Mouse (Mus musculus): Measurements from ENCODE around the gene Ntn4. TPM values are rescaled to one million over a fixed set of nuclear protein-coding genes. Genes with fewer than 3 reads are reported as not detected.
A peak's percentile ranks its signal among the peaks of the same experiment; 100 is the strongest.

Ntn4 gene
- polyA plus RNA-seq (2015; fragmentation: Nextera tagmentation; extraction: Ambion mirVana) = 1.3 TPM in 2 replicates

DNA sequence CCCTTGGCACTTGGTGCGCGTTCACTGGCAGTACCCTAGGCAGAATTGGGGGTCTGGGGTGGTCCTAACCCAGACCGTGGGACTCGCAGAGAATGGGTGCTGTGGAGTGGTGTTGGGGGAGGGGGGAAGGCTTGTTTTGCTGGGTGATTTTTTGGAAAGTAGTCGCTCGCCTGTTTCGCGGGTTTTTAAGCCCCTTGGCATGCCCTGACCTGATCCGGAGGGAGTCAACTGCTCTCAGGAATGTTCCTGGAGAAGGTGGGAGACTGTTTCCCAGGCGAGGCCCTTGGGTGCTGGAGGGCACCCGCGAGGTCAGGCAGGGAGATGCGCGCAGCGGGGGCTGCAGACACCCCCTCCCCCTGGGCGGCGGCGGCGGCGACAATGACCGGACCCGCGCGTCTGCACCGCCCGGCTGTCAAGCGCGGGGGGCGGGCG is at the start of gene Ntn4:
Gene Ntn4 (plus strand): TSS at position 161 of the 432 bp plus-strand sequence.
- peak; percentile 3; the same call in 1 of the 2 replicates for ATAC-seq (replicated peaks)
- H3K4me3 ChIP-seq = peak within 1 kb of the TSS; percentile 61
- H3K27me3 ChIP-seq = peaks cover 3% of the 10 kb centered on the region; the same call in 1 of the 2 replicates
- peak within 1 kb of the TSS; percentile 94 for H3K4me2 ChIP-seq (replicated peaks)
- H3K9me3 ChIP-seq = no peaks in the 10 kb centered on the region
- 3% methylated on average over 27 of the region's 30 CpGs for WGBS
- H3K27ac ChIP-seq (replicated peaks) = peak within 1 kb of the TSS; percentile 70
- H3K9ac ChIP-seq (replicated peaks) = peak within 1 kb of the TSS; percentile 69
- no peaks in the 10 kb centered on the region for H3K36me3 ChIP-seq
- H3K4me1 ChIP-seq = peaks cover 43% of the 10 kb centered on the region

DNA sequence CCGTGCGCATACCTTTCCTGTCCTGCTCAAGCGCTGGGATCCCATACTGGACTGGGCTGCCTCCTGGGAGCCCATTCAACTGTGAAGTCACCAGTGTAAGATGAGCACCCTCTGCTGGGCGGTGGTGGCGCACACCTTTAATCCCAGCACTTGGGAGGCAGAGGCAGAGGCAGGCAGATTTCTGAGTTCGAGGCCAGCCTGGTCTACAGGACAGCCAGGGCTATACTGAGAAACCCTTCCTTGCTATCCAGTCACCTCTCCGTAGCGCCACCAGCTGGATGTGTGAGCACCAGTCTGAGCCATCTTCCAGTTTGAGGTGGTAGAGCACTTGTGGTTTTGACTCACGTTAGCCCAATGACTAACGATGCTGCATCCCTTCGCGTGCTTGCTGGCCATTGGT is 48.0 kb upstream of the Ntn4 start:
- Histone ChIP-seq H3K4me2 (replicated peaks) (no peak overlapping the region), H3K4me3 (no peak overlapping the region), H3K27ac (replicated peaks) (no peak overlapping the region), H3K36me3 (no peaks in the 10 kb centered on the region), H3K4me1 (peaks cover 21% of the 10 kb centered on the region), H3K9me3 (no peaks in the 10 kb centered on the region), H3K9ac (replicated peaks) (no peak overlapping the region), H3K27me3 (no peaks in the 10 kb centered on the region)
- WGBS = 59% methylated on average over 12 of the region's 12 CpGs
- ATAC-seq (replicated peaks) = no peak

DNA sequence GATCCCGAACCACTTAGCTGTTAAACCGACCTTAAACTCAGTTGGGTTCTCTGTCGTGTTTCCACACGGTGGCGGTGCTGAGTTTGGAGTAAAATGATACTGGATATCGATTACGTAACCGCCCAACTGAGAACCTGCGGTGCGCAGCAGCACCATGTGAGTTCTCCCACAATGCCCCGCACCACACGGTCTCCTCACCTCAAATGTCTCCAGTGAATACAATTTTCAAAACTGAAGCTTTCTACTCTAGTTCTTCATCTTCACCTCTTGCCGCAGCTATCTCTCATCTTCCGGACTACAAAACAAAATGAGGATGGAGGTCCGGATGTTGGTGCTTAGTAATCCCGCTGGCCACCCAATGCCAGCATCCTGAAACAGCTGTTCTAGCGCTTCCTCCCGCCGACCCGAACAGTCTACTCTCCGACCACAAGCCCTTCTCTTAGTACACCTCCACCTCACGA is 46.4 kb upstream of the Ntn4 start:
- H3K4me2 ChIP-seq (replicated peaks) = peak overlapping the region; percentile 91

GRCm38 (mm10) chr10:93595831-93596230 is 44.6 kb upstream of the Ntn4 start:
- H3K4me3 ChIP-seq = no peak overlapping the region
- H3K4me1 ChIP-seq = 0 out of 2 replicates have a peak, but pooled peaks cover 4% of the 10 kb centered on the region
- H3K4me2 ChIP-seq (replicated peaks) = no peak overlapping the region
- no peak overlapping the region for H3K9ac ChIP-seq (replicated peaks)
- no peaks in the 10 kb centered on the region for H3K27me3 ChIP-seq
- WGBS = 74% methylated on average over 4 of the region's 4 CpGs
- ATAC-seq (replicated peaks) = no peak
- no peaks in the 10 kb centered on the region for H3K36me3 ChIP-seq
- H3K27ac ChIP-seq (replicated peaks) = no peak overlapping the region
- H3K9me3 ChIP-seq = no peaks in the 10 kb centered on the region

More for the DNA sequence above, 46.4 kb upstream of the Ntn4 start:
- Histone ChIP-seq H3K36me3 (no peaks in the 10 kb centered on the region), H3K4me1 (peaks cover 8% of the 10 kb centered on the region; the same call in 1 of the 2 replicates), H3K4me3 (peak overlapping the region; percentile 50), H3K9ac (replicated peaks) (peak overlapping the region; percentile 63), H3K9me3 (no peaks in the 10 kb centered on the region), H3K27ac (replicated peaks) (no peak overlapping the region), H3K27me3 (no peaks in the 10 kb centered on the region)
- ATAC-seq (replicated peaks) = peak; percentile 71
- WGBS = 2% methylated on average over 22 of the region's 22 CpGs

- ATAC-seq (replicated peaks) = no peak
- 80% methylated on average over 3 of the region's 3 CpGs for WGBS
- no peaks in the 10 kb centered on the region for H3K9me3 ChIP-seq
Observed at GRCm38 (mm10) chr10:93596641-93597040, 43.8 kb upstream of the Ntn4 start.

DNA sequence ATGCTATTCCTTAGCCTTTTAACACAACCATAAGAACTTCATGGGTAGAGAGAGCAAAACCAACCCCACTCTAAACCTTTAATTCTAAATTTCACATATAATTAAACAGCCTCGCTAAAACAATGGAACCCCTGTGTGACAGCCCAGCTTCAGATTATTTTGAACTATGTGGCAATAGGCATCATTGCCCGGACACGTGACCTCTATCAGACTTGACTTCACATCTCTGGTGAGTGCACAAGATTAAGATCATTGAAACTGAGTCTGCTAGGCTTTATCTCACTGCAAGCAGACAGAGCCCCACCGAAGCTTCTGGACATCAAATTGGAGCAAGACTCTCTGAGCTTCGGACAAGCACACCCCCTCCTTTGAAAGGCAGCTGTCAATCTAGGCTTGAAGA is 38.2 kb upstream of the Ntn4 start:
- H3K27me3 ChIP-seq = no peaks in the 10 kb centered on the region
- no peak overlapping the region for H3K4me2 ChIP-seq (replicated peaks)
- H3K9me3 ChIP-seq = no peaks in the 10 kb centered on the region
- H3K4me1 ChIP-seq = no peaks in the 10 kb centered on the region
- no peak for ATAC-seq (replicated peaks)
- no peak overlapping the region for H3K27ac ChIP-seq (replicated peaks)
- H3K9ac ChIP-seq (replicated peaks) = no peak overlapping the region
- no peak overlapping the region for H3K4me3 ChIP-seq
- H3K36me3 ChIP-seq = no peaks in the 10 kb centered on the region
- 58% methylated on average over 5 of the region's 5 CpGs for WGBS

More at GRCm38 (mm10) chr10:93596641-93597040, 43.8 kb upstream of the Ntn4 start:
- H3K4me3 ChIP-seq = no peak overlapping the region
- 0 out of 2 replicates have a peak, but pooled peaks cover 4% of the 10 kb centered on the region for H3K4me1 ChIP-seq
- H3K36me3 ChIP-seq = no peaks in the 10 kb centered on the region
- H3K4me2 ChIP-seq (replicated peaks) = no peak overlapping the region
- no peaks in the 10 kb centered on the region for H3K27me3 ChIP-seq
- H3K27ac ChIP-seq (replicated peaks) = no peak overlapping the region
- no peak overlapping the region for H3K9ac ChIP-seq (replicated peaks)

DNA sequence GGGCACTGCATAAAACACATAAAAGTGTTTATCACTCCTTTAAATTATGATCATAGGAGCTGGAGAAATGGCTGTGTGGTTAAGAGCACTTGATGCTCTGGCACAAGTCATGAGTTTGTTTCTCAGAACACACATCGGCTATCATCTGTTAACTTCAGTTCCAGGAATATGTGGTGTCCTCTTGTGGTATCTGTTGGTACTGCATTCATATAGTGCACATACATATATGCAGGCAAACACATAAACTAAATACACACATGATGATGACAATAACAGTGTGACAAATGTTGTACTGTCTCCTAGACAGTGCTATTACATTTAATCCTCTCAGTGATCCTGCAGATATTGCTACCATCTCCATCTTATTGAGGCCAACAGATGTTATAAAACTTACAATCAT is 37.2 kb upstream of the Ntn4 start:
- H3K4me2 ChIP-seq (replicated peaks) = no peak overlapping the region
- ATAC-seq (replicated peaks) = no peak
- 92% methylated on average over 1 of the region's 1 CpGs for WGBS
- H3K27me3 ChIP-seq = no peaks in the 10 kb centered on the region
- H3K4me1 ChIP-seq = no peaks in the 10 kb centered on the region
- H3K27ac ChIP-seq (replicated peaks) = no peak overlapping the region
- no peaks in the 10 kb centered on the region for H3K36me3 ChIP-seq
- no peak overlapping the region for H3K9ac ChIP-seq (replicated peaks)
- H3K4me3 ChIP-seq = no peak overlapping the region
- no peaks in the 10 kb centered on the region for H3K9me3 ChIP-seq

DNA sequence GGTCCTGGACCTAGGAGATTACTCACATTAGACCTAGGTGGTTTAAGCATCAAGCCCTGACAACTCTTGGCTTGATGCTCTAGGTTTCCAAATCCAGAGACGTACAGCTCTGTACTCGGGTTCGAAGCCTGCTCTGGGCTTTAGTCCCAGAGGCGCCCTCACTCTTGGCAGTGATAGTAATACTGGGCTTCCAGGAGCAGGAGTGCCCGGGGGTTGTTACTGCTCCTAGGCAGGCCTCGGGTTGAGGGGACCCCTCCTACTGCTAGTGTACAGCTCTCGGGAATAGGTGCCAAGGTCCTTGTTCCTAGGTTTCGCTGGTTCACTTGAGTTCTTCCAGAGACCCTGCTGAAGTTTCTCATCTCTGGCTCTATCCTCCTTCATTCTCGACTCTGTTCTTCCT is 34.2 kb upstream of the Ntn4 start:
- no peak overlapping the region for H3K27ac ChIP-seq (replicated peaks)
- WGBS = 85% methylated on average over 9 of the region's 9 CpGs
- no peak overlapping the region for H3K4me2 ChIP-seq (replicated peaks)
- no peak overlapping the region for H3K4me3 ChIP-seq
- no peaks in the 10 kb centered on the region for H3K36me3 ChIP-seq
- no peak overlapping the region for H3K9ac ChIP-seq (replicated peaks)
- no peaks in the 10 kb centered on the region for H3K9me3 ChIP-seq
- H3K4me1 ChIP-seq = no peaks in the 10 kb centered on the region
- no peaks in the 10 kb centered on the region for H3K27me3 ChIP-seq
- no peak for ATAC-seq (replicated peaks)

- no peaks in the 10 kb centered on the region for H3K4me1 ChIP-seq
- ATAC-seq (replicated peaks) = 0 out of 2 replicates have a peak, but pooled peaks have one; percentile 29
- peak overlapping the region; percentile 10; the same call in 1 of the 2 replicates for H3K4me2 ChIP-seq (replicated peaks)
- no peak overlapping the region for H3K9ac ChIP-seq (replicated peaks)
- no peak overlapping the region for H3K4me3 ChIP-seq
- WGBS = 43% methylated on average over 9 of the region's 9 CpGs
- H3K36me3 ChIP-seq = no peaks in the 10 kb centered on the region
- no peaks in the 10 kb centered on the region for H3K9me3 ChIP-seq
- no peak overlapping the region for H3K27ac ChIP-seq (replicated peaks)
- H3K27me3 ChIP-seq = no peaks in the 10 kb centered on the region
Observed at GRCm38 (mm10) chr10:93608051-93608450, 32.4 kb upstream of the Ntn4 start.

DNA sequence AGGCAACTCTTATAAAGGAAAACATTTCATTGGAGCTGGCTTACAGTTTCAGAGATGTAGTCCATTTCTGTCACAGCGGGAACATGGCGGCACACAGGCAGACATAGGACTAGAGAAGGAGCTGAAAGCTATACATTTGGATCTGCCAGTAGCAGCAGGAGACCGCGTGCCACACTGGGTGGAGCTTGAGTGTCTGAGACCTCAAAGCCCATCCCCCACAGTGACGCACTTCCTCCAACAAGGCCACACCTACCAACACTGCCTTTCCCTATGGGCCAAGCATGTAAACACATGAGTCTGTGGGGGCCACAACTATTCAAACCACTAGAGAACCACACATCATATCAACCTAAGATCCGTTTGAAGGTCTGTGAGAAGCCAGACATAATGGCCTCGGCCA is 31.2 kb upstream of the Ntn4 start:
- Histone ChIP-seq H3K4me3 (no peak overlapping the region), H3K27me3 (no peaks in the 10 kb centered on the region), H3K4me2 (replicated peaks) (no peak overlapping the region), H3K4me1 (no peaks in the 10 kb centered on the region), H3K9ac (replicated peaks) (no peak overlapping the region), H3K27ac (replicated peaks) (no peak overlapping the region), H3K9me3 (no peaks in the 10 kb centered on the region), H3K36me3 (no peaks in the 10 kb centered on the region)
- ATAC-seq (replicated peaks) = no peak
- 91% methylated on average over 7 of the region's 7 CpGs for WGBS

GRCm38 (mm10) chr10:93610896-93611295 is 29.6 kb upstream of the Ntn4 start:
- H3K27me3 ChIP-seq = no peaks in the 10 kb centered on the region
- no peaks in the 10 kb centered on the region for H3K4me1 ChIP-seq
- no peak overlapping the region for H3K4me2 ChIP-seq (replicated peaks)
- H3K9me3 ChIP-seq = no peaks in the 10 kb centered on the region
- H3K27ac ChIP-seq (replicated peaks) = no peak overlapping the region
- H3K36me3 ChIP-seq = no peaks in the 10 kb centered on the region
- no peak overlapping the region for H3K4me3 ChIP-seq
- WGBS = 100% methylated on average over 1 of the region's 1 CpGs
- 0 out of 2 replicates have a peak, but pooled peaks have one; percentile 35 for ATAC-seq (replicated peaks)
- no peak overlapping the region for H3K9ac ChIP-seq (replicated peaks)

GRCm38 (mm10) chr10:93611419-93612007 is 29.0 kb upstream of the Ntn4 start:
- Histone ChIP-seq H3K27me3 (no peaks in the 10 kb centered on the region), H3K4me3 (no peak overlapping the region), H3K36me3 (no peaks in the 10 kb centered on the region), H3K9me3 (no peaks in the 10 kb centered on the region), H3K4me2 (replicated peaks) (no peak overlapping the region), H3K4me1 (no peaks in the 10 kb centered on the region), H3K27ac (replicated peaks) (no peak overlapping the region), H3K9ac (replicated peaks) (no peak overlapping the region)
- 45% methylated on average over 18 of the region's 18 CpGs for WGBS
- ATAC-seq (replicated peaks) = no peak

- Histone ChIP-seq H3K4me2 (replicated peaks) (no peak overlapping the region), H3K4me3 (no peak overlapping the region), H3K9me3 (no peaks in the 10 kb centered on the region), H3K27me3 (no peaks in the 10 kb centered on the region), H3K27ac (replicated peaks) (no peak overlapping the region), H3K4me1 (no peaks in the 10 kb centered on the region), H3K9ac (replicated peaks) (no peak overlapping the region), H3K36me3 (no peaks in the 10 kb centered on the region)
- 80% methylated on average over 8 of the region's 8 CpGs for WGBS
- no peak for ATAC-seq (replicated peaks)
Observed at GRCm38 (mm10) chr10:93614850-93615249, 25.6 kb upstream of the Ntn4 start.
